Mouse (Mus musculus): ENCODE data around the gene Zcchc13. TPM values are rescaled to one million over a fixed set of nuclear protein-coding genes. Genes with fewer than 3 reads are reported as not detected.

The Zcchc13 gene
- total and polyA plus RNA-seq, 3 experiments: not detected

GRCm38 (mm10) chrX:103592056-103592455 lies 38.3 kb upstream of the Zcchc13 start:
- Histone ChIP-seq H3K27ac (ENCODE audit: control insufficient read depth, low read depth, low read length) (0 out of 2 replicates have a peak overlapping the region, but pooled peaks have one; percentile 36), H3K36me3 (ENCODE audit: control insufficient read depth in 1 of 2, insufficient read depth in 2 of 2, low read length in 2 of 2) (peaks cover 3 to 8% of the 10 kb centered on the region in 2 experiments; a peak in 3 of 4 replicates), H3K4me3 (ENCODE audit: control insufficient read depth in 1 of 2, insufficient read depth in 1 of 2, low read depth in 2 of 2, low read length in 2 of 2) (no peak overlapping the region), H3K9me3 (replicated peaks; ENCODE audit: insufficient read depth, low read length) (no peaks in the 10 kb centered on the region), H3K9ac (ENCODE audit: control insufficient read depth, low read depth, low read length, poor library complexity, severe bottlenecking) (no peak overlapping the region), H3K4me1 (ENCODE audit: control insufficient read depth in 1 of 2, insufficient read depth in 2 of 2, low read length in 2 of 2) (peaks cover 0 to 4% of the 10 kb centered on the region in 2 experiments; a peak in 1 of 4 replicates), H3K27me3 (ENCODE audit: control insufficient read depth in 1 of 2, insufficient read depth in 2 of 2, low read length in 2 of 2) (no peaks in the 10 kb centered on the region), H3K79me2 (ENCODE audit: control insufficient read depth, insufficient read depth, low read length, poor library complexity) (no peaks in the 10 kb centered on the region)
- DNase-seq (ENCODE audit: low read depth, low spot score): no peak
- no peak for TF ChIP-seq MYB (IDR thresholded peaks at IDR 0.05; ENCODE audit: low read depth, low read length)
- no peak for TF ChIP-seq CHD2 (IDR thresholded peaks at IDR 0.05; ENCODE audit: low read length)
- TF ChIP-seq SMC3 (IDR thresholded peaks at IDR 0.05; ENCODE audit: low read depth, low read length): no peak
- TF ChIP-seq JUND (IDR thresholded peaks at IDR 0.05; ENCODE audit: low read depth, low read length): no peak
- no peak for TF ChIP-seq RCOR1 (IDR thresholded peaks at IDR 0.05; ENCODE audit: low read depth, low read length)
- TF ChIP-seq MAFK (IDR thresholded peaks at IDR 0.05; ENCODE audit: borderline replicate concordance, low read depth, low read length): no peak
- TF ChIP-seq ZC3H11A (IDR thresholded peaks at IDR 0.05; ENCODE audit: low read depth, low read length): no peak
- no peak for TF ChIP-seq ZKSCAN1 (IDR thresholded peaks at IDR 0.05; ENCODE audit: low read depth, low read length)
- no peak for TF ChIP-seq MXI1 (IDR thresholded peaks at IDR 0.05; ENCODE audit: low read depth, low read length)
- TF ChIP-seq CTCF (IDR thresholded peaks at IDR 0.05 in 2 of 3, conservative IDR thresholded peaks at IDR 0.05 in 1 of 3; ENCODE audit: control insufficient read depth in 1 of 3, insufficient read depth in 1 of 3, low read depth in 2 of 3, low read length in 3 of 3, poor library complexity in 1 of 3, severe bottlenecking in 1 of 3): no peak
- TF ChIP-seq GATA1 (IDR thresholded peaks at IDR 0.05; ENCODE audit: low read depth, low read length): no peak
- TF ChIP-seq TBP (IDR thresholded peaks at IDR 0.05; ENCODE audit: low read depth, low read length): no peak
- no peak for TF ChIP-seq SIN3A (IDR thresholded peaks at IDR 0.05; ENCODE audit: low read length)
- TF ChIP-seq NELFE (IDR thresholded peaks at IDR 0.05; ENCODE audit: low read depth, low read length): no peak
- TF ChIP-seq NRF1 (IDR thresholded peaks at IDR 0.05; ENCODE audit: insufficient read depth, low read depth, low read length, poor library complexity, severe bottlenecking): no peak
- no peak for TF ChIP-seq MYC (IDR thresholded peaks at IDR 0.05; ENCODE audit: low read depth, low read length)
- no peak for TF ChIP-seq POLR2A (IDR thresholded peaks at IDR 0.05; ENCODE audit: control insufficient read depth in 1 of 2, insufficient read depth in 1 of 2, low read depth in 1 of 2, low read length in 2 of 2, poor library complexity in 1 of 2)

GRCm38 (mm10) chrX:103602553-103602952 lies 27.8 kb upstream of the Zcchc13 start:
- no peak overlapping the region for H3K27ac ChIP-seq (ENCODE audit: control insufficient read depth, low read depth, low read length)
- H3K27me3 ChIP-seq (ENCODE audit: control insufficient read depth in 1 of 2, insufficient read depth in 2 of 2, low read length in 2 of 2): no peaks in the 10 kb centered on the region
- H3K9me3 ChIP-seq (replicated peaks; ENCODE audit: insufficient read depth, low read length): no peaks in the 10 kb centered on the region
- peaks cover 0 to 1% of the 10 kb centered on the region in 2 experiments; a peak in 2 of 4 replicates for H3K36me3 ChIP-seq (ENCODE audit: control insufficient read depth in 1 of 2, insufficient read depth in 2 of 2, low read length in 2 of 2)
- TF ChIP-seq E2F4 (IDR thresholded peaks at IDR 0.05; ENCODE audit: borderline replicate concordance, low read depth, low read length) (no peak), HCFC1 (IDR thresholded peaks at IDR 0.05; ENCODE audit: low read depth, low read length) (no peak), TAL1 (IDR thresholded peaks at IDR 0.05; ENCODE audit: low read length) (no peak), USF1 (IDR thresholded peaks at IDR 0.05; ENCODE audit: low read depth, low read length) (no peak), SMC3 (IDR thresholded peaks at IDR 0.05; ENCODE audit: low read depth, low read length) (no peak), ZNF384 (IDR thresholded peaks at IDR 0.05; ENCODE audit: low read depth, low read length) (no peak), MYC (IDR thresholded peaks at IDR 0.05; ENCODE audit: low read depth, low read length) (no peak), CHD1 (IDR thresholded peaks at IDR 0.05; ENCODE audit: low read depth, low read length) (no peak), NELFE (IDR thresholded peaks at IDR 0.05; ENCODE audit: low read depth, low read length) (no peak), MYB (IDR thresholded peaks at IDR 0.05; ENCODE audit: low read depth, low read length) (no peak), NRF1 (IDR thresholded peaks at IDR 0.05; ENCODE audit: insufficient read depth, low read depth, low read length, poor library complexity, severe bottlenecking) (no peak), GABPA (IDR thresholded peaks at IDR 0.05; ENCODE audit: low read depth, low read length) (no peak), ELF1 (IDR thresholded peaks at IDR 0.05; ENCODE audit: low read depth, low read length) (no peak)
- H3K4me3 ChIP-seq (ENCODE audit: control insufficient read depth in 1 of 2, insufficient read depth in 1 of 2, low read depth in 2 of 2, low read length in 2 of 2): no peak overlapping the region
- H3K4me1 ChIP-seq (ENCODE audit: control insufficient read depth in 1 of 2, insufficient read depth in 2 of 2, low read length in 2 of 2): no peaks in the 10 kb centered on the region
- no peak overlapping the region for H3K9ac ChIP-seq (ENCODE audit: control insufficient read depth, low read depth, low read length, poor library complexity, severe bottlenecking)
- no peaks in the 10 kb centered on the region for H3K79me2 ChIP-seq (ENCODE audit: control insufficient read depth, insufficient read depth, low read length, poor library complexity)
- no peak for DNase-seq (ENCODE audit: low read depth, low spot score)
